Mouse (Mus musculus): Measurements from ENCODE around the gene Fezf1. TPM values are rescaled to one million over a fixed set of nuclear protein-coding genes. Genes with fewer than 3 reads are reported as not detected.

Fezf1 gene
- polyA plus RNA-seq, 1 experiment from 2014 or later: not detected

GRCm38 (mm10) chr6:23251431-23251830, 3.3 kb upstream of the Fezf1 start:
- no peak overlapping the region for H3K4me3 ChIP-seq (ENCODE audit: low read depth, low read length)

GRCm38 (mm10) chr6:23250288-23250955, 2.3 kb upstream of the Fezf1 start:
- Histone ChIP-seq H3K4me1 (ENCODE audit: control insufficient read depth, insufficient read depth, low read length) (peaks cover 7% of the 10 kb centered on the region; the same call in 1 of the 2 replicates), H3K27me3 (ENCODE audit: control insufficient read depth, insufficient read depth, low read length) (peaks cover 75% of the 10 kb centered on the region), H3K9ac (ENCODE audit: low read length) (no peak overlapping the region), H3K27ac (replicated peaks; ENCODE audit: low read depth, low read length) (no peak overlapping the region), H3K36me3 (ENCODE audit: control insufficient read depth, insufficient read depth, low read length) (no peaks in the 10 kb centered on the region), H3K4me3 (ENCODE audit: low read depth, low read length) (no peak overlapping the region), H3K9me3 (ENCODE audit: control insufficient read depth, low read length) (no peaks in the 10 kb centered on the region), H3K4me2 (ENCODE audit: low read depth, severe bottlenecking) (no peak overlapping the region)
- ATAC-seq (ENCODE audit: insufficient number of reproducible peaks, low FRiP score, low TSS enrichment, low read depth): no peak
- peak; percentile 54 for DNase-seq (ENCODE audit: low spot score)
- WGBS: under 1% methylated on average over 22 of the region's 22 CpGs

More at GRCm38 (mm10) chr6:23251431-23251830, 3.3 kb upstream of the Fezf1 start:
- Histone ChIP-seq H3K36me3 (ENCODE audit: control insufficient read depth, insufficient read depth, low read length) (no peaks in the 10 kb centered on the region), H3K9me3 (ENCODE audit: control insufficient read depth, low read length) (no peaks in the 10 kb centered on the region), H3K27me3 (ENCODE audit: control insufficient read depth, insufficient read depth, low read length) (peaks cover 75% of the 10 kb centered on the region), H3K9ac (ENCODE audit: low read length) (no peak overlapping the region), H3K4me1 (ENCODE audit: control insufficient read depth, insufficient read depth, low read length) (peaks cover 7% of the 10 kb centered on the region; the same call in 1 of the 2 replicates), H3K27ac (replicated peaks; ENCODE audit: low read depth, low read length) (no peak overlapping the region), H3K4me2 (ENCODE audit: low read depth, severe bottlenecking) (no peak overlapping the region)
- no peak for ATAC-seq (ENCODE audit: insufficient number of reproducible peaks, low FRiP score, low TSS enrichment, low read depth)
- WGBS: 3% methylated on average over 3 of the region's 3 CpGs
- no peak for DNase-seq (ENCODE audit: low spot score)

DNA sequence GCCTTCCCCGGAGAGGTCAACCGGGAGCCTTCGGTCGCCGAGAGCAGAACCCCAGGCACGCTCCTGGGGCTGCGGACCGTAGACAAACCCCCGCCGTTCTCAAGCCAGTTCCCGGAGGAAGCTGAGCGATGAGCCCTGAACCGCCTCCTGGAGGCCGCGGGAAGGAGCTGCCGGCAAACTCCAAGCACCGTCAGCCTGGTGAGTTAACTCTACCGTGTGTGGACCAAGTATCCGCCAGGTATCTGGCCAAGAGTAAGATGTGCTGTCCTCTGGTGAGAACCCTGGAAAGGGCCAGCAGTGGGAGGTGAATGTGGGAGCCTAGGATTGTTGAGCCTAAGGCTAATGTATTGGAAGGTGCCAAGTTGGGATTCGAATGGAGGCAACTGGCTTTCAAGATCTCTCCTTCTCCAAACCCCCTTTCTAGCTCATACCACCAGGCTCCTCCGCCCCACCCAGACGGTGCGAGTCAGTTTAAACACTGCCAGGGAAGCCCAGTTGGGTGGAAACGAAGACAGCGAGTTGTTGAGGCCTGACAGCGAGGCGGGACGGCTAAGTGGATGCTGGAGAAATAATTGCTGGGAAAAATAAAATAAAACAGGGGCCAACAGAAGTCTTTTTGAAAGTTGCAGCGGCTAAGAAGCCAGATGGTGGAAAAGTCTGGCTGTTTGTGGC, 1.6 kb upstream of the Fezf1 start:
- WGBS: 0% methylated on average over 29 of the region's 29 CpGs
- peak overlapping the region; percentile 31 for H3K4me3 ChIP-seq (ENCODE audit: low read depth, low read length)
- H3K36me3 ChIP-seq (ENCODE audit: control insufficient read depth, insufficient read depth, low read length): no peaks in the 10 kb centered on the region
- peak overlapping the region; percentile 66 for H3K4me2 ChIP-seq (ENCODE audit: low read depth, severe bottlenecking)
- H3K27ac ChIP-seq (replicated peaks; ENCODE audit: low read depth, low read length): no peak overlapping the region
- H3K4me1 ChIP-seq (ENCODE audit: control insufficient read depth, insufficient read depth, low read length): peaks cover 7% of the 10 kb centered on the region; the same call in 1 of the 2 replicates
- DNase-seq (ENCODE audit: low spot score): peak; percentile 81
- no peaks in the 10 kb centered on the region for H3K9me3 ChIP-seq (ENCODE audit: control insufficient read depth, low read length)
- peaks cover 73% of the 10 kb centered on the region for H3K27me3 ChIP-seq (ENCODE audit: control insufficient read depth, insufficient read depth, low read length)
- ATAC-seq (ENCODE audit: insufficient number of reproducible peaks, low FRiP score, low TSS enrichment, low read depth): peak; percentile 44
- no peak overlapping the region for H3K9ac ChIP-seq (ENCODE audit: low read length)

GRCm38 (mm10) chr6:23249053-23249401, 865 bp upstream of the Fezf1 start:
- H3K9ac ChIP-seq (ENCODE audit: low read length): no peak overlapping the region
- ATAC-seq (ENCODE audit: insufficient number of reproducible peaks, low FRiP score, low TSS enrichment, low read depth) (no peak), DNase-seq (ENCODE audit: low spot score) (peak; percentile 64)
- WGBS: under 1% methylated on average over 24 of the region's 24 CpGs
- peaks cover 75% of the 10 kb centered on the region for H3K27me3 ChIP-seq (ENCODE audit: control insufficient read depth, insufficient read depth, low read length)
- peak overlapping the region; percentile 66 for H3K4me2 ChIP-seq (ENCODE audit: low read depth, severe bottlenecking)
- no peaks in the 10 kb centered on the region for H3K9me3 ChIP-seq (ENCODE audit: control insufficient read depth, low read length)
- no peaks in the 10 kb centered on the region for H3K36me3 ChIP-seq (ENCODE audit: control insufficient read depth, insufficient read depth, low read length)
- H3K4me1 ChIP-seq (ENCODE audit: control insufficient read depth, insufficient read depth, low read length): peaks cover 7% of the 10 kb centered on the region; the same call in 1 of the 2 replicates
- no peak overlapping the region for H3K27ac ChIP-seq (replicated peaks; ENCODE audit: low read depth, low read length)
- H3K4me3 ChIP-seq (ENCODE audit: low read depth, low read length): peak overlapping the region; percentile 31

DNA sequence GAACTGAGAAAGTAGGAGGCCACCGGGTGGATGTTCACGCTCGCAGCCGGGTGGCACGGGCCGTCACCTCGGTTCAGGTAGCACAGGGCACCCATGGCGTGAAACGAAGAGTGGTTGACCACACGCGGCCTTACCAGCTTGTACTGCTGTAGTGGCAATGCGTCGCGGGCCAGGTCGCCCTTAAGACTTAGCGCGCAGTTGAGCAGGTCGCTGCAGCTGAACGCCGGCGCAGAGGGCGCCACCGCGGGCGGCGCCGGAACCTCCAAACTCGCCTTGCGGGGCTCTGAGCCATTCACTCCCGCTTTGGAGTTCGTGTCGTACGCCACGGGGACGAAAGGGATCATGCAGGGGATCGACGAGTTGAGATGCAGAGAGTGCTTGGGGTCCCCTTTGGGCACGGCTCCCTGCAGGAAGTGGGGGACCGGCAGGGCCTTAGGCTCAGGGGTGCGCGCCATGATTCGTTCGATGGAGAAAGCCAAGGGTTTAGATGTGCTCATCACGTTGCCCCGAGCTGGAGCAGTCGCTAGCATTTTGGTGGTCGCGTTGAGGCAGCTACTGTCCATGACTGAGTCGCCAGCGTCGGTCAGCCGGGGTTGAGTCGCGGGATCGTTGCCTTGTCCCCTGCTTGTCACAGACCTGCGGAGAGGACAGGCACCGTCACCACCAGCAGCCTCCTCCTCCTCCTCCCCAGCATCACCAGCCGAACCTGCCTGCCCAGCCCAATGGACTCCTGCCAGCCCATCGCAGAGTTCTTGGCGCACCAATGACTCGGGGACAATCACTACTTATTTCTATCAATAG, 450 bp downstream of the Fezf1 start:
- Histone ChIP-seq H3K4me1 (ENCODE audit: control insufficient read depth, insufficient read depth, low read length) (peaks cover 7% of the 10 kb centered on the region; the same call in 1 of the 2 replicates), H3K27me3 (ENCODE audit: control insufficient read depth, insufficient read depth, low read length) (peaks cover 79% of the 10 kb centered on the region), H3K9ac (ENCODE audit: low read length) (no peak overlapping the region), H3K4me2 (ENCODE audit: low read depth, severe bottlenecking) (peak overlapping the region; percentile 41), H3K9me3 (ENCODE audit: control insufficient read depth, low read length) (no peaks in the 10 kb centered on the region), H3K4me3 (ENCODE audit: low read depth, low read length) (peak overlapping the region; percentile 17), H3K27ac (replicated peaks; ENCODE audit: low read depth, low read length) (no peak overlapping the region), H3K36me3 (ENCODE audit: control insufficient read depth, insufficient read depth, low read length) (no peaks in the 10 kb centered on the region)
- ATAC-seq (ENCODE audit: insufficient number of reproducible peaks, low FRiP score, low TSS enrichment, low read depth) (no peak), DNase-seq (ENCODE audit: low spot score) (peak; percentile 68)
- WGBS: under 1% methylated on average over 61 of the region's 61 CpGs

DNA sequence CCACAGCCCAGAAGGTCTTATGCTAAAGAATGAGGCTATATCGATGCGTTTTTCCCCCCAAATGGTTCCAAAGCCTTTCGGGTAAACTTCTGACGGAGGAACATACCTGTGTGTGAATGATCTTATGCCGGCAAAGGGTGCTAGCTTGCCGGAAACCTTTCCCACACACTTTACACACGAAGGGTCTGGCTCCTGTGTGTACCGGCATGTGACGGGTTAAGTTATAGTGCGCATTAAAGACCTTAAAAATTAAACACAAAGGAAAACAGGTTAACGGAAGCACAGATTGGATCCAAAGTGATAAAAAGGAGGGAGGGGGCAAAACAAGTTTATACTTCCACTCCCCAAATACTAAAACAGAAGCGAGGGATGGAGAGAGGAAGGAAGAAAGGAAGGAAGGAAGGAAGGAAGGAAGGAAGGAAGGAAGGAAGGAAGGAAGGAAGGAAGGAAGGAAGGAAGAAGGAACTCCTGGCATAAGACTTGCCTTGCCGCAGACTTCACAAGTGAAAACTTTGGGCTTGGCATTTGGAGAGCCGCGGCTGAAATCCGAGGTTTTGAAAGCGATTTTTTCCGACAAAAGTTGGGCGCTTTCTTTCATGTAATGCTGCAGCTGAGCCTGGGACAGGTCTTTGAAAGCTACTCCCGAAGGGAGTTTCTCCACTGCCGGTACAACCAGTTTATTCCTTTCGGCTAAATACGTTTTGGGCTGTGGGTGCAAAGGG, 1.2 kb downstream of the Fezf1 start:
- no peaks in the 10 kb centered on the region for H3K36me3 ChIP-seq (ENCODE audit: control insufficient read depth, insufficient read depth, low read length)
- ATAC-seq (ENCODE audit: insufficient number of reproducible peaks, low FRiP score, low TSS enrichment, low read depth): no peak
- no peak overlapping the region for H3K9ac ChIP-seq (ENCODE audit: low read length)
- H3K4me3 ChIP-seq (ENCODE audit: low read depth, low read length): no peak overlapping the region; the same call in 1 of the 2 replicates
- H3K4me1 ChIP-seq (ENCODE audit: control insufficient read depth, insufficient read depth, low read length): peaks cover 7% of the 10 kb centered on the region; the same call in 1 of the 2 replicates
- H3K27ac ChIP-seq (replicated peaks; ENCODE audit: low read depth, low read length): no peak overlapping the region
- no peaks in the 10 kb centered on the region for H3K9me3 ChIP-seq (ENCODE audit: control insufficient read depth, low read length)
- peaks cover 79% of the 10 kb centered on the region for H3K27me3 ChIP-seq (ENCODE audit: control insufficient read depth, insufficient read depth, low read length)
- peak overlapping the region; percentile 41; the same call in 1 of the 2 replicates for H3K4me2 ChIP-seq (ENCODE audit: low read depth, severe bottlenecking)
- WGBS: under 1% methylated on average over 23 of the region's 23 CpGs
- DNase-seq (ENCODE audit: low spot score): no peak

GRCm38 (mm10) chr6:23246061-23246789, 1.9 kb downstream of the Fezf1 start:
- no peaks in the 10 kb centered on the region for H3K9me3 ChIP-seq (ENCODE audit: control insufficient read depth, low read length)
- H3K4me2 ChIP-seq (ENCODE audit: low read depth, severe bottlenecking): no peak overlapping the region
- H3K4me3 ChIP-seq (ENCODE audit: low read depth, low read length): no peak overlapping the region
- H3K9ac ChIP-seq (ENCODE audit: low read length): no peak overlapping the region
- no peak overlapping the region for H3K27ac ChIP-seq (replicated peaks; ENCODE audit: low read depth, low read length)
- no peaks in the 10 kb centered on the region for H3K36me3 ChIP-seq (ENCODE audit: control insufficient read depth, insufficient read depth, low read length)
- peaks cover 7% of the 10 kb centered on the region; the same call in 1 of the 2 replicates for H3K4me1 ChIP-seq (ENCODE audit: control insufficient read depth, insufficient read depth, low read length)
- DNase-seq (ENCODE audit: low spot score) (peak; percentile 48), ATAC-seq (ENCODE audit: insufficient number of reproducible peaks, low FRiP score, low TSS enrichment, low read depth) (no peak)
- WGBS: 2% methylated on average over 17 of the region's 17 CpGs
- peaks cover 76% of the 10 kb centered on the region for H3K27me3 ChIP-seq (ENCODE audit: control insufficient read depth, insufficient read depth, low read length)
